Mouse (Mus musculus): ENCODE results near the gene Atp1a2. TPM values are rescaled to one million over a fixed set of nuclear protein-coding genes. Genes with fewer than 3 reads are reported as not detected.
A peak's percentile ranks its signal among the peaks of the same experiment; 100 is the strongest.

The Atp1a2 gene
- polyA plus RNA-seq, 1 experiment from 2014 or later = 0.16 TPM

GRCm38 (mm10) chr1:172305153-172305552 lies 7.3 kb upstream of the Atp1a2 start:
- H3K36me3 ChIP-seq (ENCODE audit: control insufficient read depth, insufficient read depth, low read length) = no peaks in the 10 kb centered on the region
- peaks cover 25% of the 10 kb centered on the region for H3K4me1 ChIP-seq (replicated peaks; ENCODE audit: control insufficient read depth, insufficient read depth, low read length)
- H3K4me2 ChIP-seq = no peak overlapping the region
- no peak overlapping the region for H3K9ac ChIP-seq (ENCODE audit: low read depth, low read length)
- no peaks in the 10 kb centered on the region for H3K9me3 ChIP-seq (ENCODE audit: control insufficient read depth, low read length)
- DNase-seq (ENCODE audit: low spot score) = no peak
- no peak overlapping the region for H3K27ac ChIP-seq (ENCODE audit: low read depth, low read length)
- no peak overlapping the region for H3K4me3 ChIP-seq (ENCODE audit: low read depth, low read length)
- 58% methylated on average over 2 of the region's 2 CpGs for WGBS
- H3K27me3 ChIP-seq (replicated peaks; ENCODE audit: control insufficient read depth, insufficient read depth, low read length) = peaks cover 15% of the 10 kb centered on the region
- no peak for ATAC-seq (replicated peaks; ENCODE audit: low FRiP score)

- 33% methylated on average over 6 of the region's 6 CpGs for WGBS
- peaks cover 21% of the 10 kb centered on the region for H3K4me1 ChIP-seq (replicated peaks; ENCODE audit: control insufficient read depth, insufficient read depth, low read length)
- no peaks in the 10 kb centered on the region for H3K9me3 ChIP-seq (ENCODE audit: control insufficient read depth, low read length)
- ATAC-seq (replicated peaks; ENCODE audit: low FRiP score) (peak; percentile 82), DNase-seq (ENCODE audit: low spot score) (no peak)
- peaks cover 22% of the 10 kb centered on the region for H3K27me3 ChIP-seq (replicated peaks; ENCODE audit: control insufficient read depth, insufficient read depth, low read length)
- H3K27ac ChIP-seq (ENCODE audit: low read depth, low read length) = no peak overlapping the region
- peak overlapping the region; percentile 38 for H3K4me2 ChIP-seq
- no peak overlapping the region for H3K4me3 ChIP-seq (ENCODE audit: low read depth, low read length)
- no peak overlapping the region for H3K9ac ChIP-seq (ENCODE audit: low read depth, low read length)
- no peaks in the 10 kb centered on the region for H3K36me3 ChIP-seq (ENCODE audit: control insufficient read depth, insufficient read depth, low read length)
These were observed 6.6 kb upstream of the Atp1a2 start for GRCm38 (mm10) chr1:172304443-172304842.

GRCm38 (mm10) chr1:172302851-172303250 lies 5.0 kb upstream of the Atp1a2 start:
- DNase-seq (ENCODE audit: low spot score) (no peak), ATAC-seq (replicated peaks; ENCODE audit: low FRiP score) (0 out of 2 replicates have a peak, but pooled peaks have one; percentile 1)
- no peaks in the 10 kb centered on the region for H3K36me3 ChIP-seq (ENCODE audit: control insufficient read depth, insufficient read depth, low read length)
- no peak overlapping the region for H3K27ac ChIP-seq (ENCODE audit: low read depth, low read length)
- H3K9me3 ChIP-seq (ENCODE audit: control insufficient read depth, low read length) = no peaks in the 10 kb centered on the region
- H3K4me3 ChIP-seq (ENCODE audit: low read depth, low read length) = no peak overlapping the region
- H3K27me3 ChIP-seq (replicated peaks; ENCODE audit: control insufficient read depth, insufficient read depth, low read length) = peaks cover 38% of the 10 kb centered on the region
- 24% methylated on average over 6 of the region's 6 CpGs for WGBS
- H3K4me2 ChIP-seq = no peak overlapping the region
- H3K4me1 ChIP-seq (replicated peaks; ENCODE audit: control insufficient read depth, insufficient read depth, low read length) = peaks cover 20% of the 10 kb centered on the region
- H3K9ac ChIP-seq (ENCODE audit: low read depth, low read length) = no peak overlapping the region

GRCm38 (mm10) chr1:172302311-172302710 lies 4.4 kb upstream of the Atp1a2 start:
- no peak for DNase-seq (ENCODE audit: low spot score)
- H3K4me3 ChIP-seq (ENCODE audit: low read depth, low read length) = no peak overlapping the region
- H3K4me1 ChIP-seq (replicated peaks; ENCODE audit: control insufficient read depth, insufficient read depth, low read length) = peaks cover 20% of the 10 kb centered on the region
- no peak overlapping the region for H3K9ac ChIP-seq (ENCODE audit: low read depth, low read length)
- ATAC-seq (replicated peaks; ENCODE audit: low FRiP score) = no peak
- H3K36me3 ChIP-seq (ENCODE audit: control insufficient read depth, insufficient read depth, low read length) = no peaks in the 10 kb centered on the region
- no peak overlapping the region for H3K4me2 ChIP-seq
- peaks cover 41% of the 10 kb centered on the region for H3K27me3 ChIP-seq (replicated peaks; ENCODE audit: control insufficient read depth, insufficient read depth, low read length)
- no peak overlapping the region for H3K27ac ChIP-seq (ENCODE audit: low read depth, low read length)
- H3K9me3 ChIP-seq (ENCODE audit: control insufficient read depth, low read length) = no peaks in the 10 kb centered on the region
- WGBS = 59% methylated on average over 3 of the region's 3 CpGs

- Histone ChIP-seq H3K27ac (ENCODE audit: low read depth, low read length) (no peak overlapping the region), H3K36me3 (ENCODE audit: control insufficient read depth, insufficient read depth, low read length) (no peaks in the 10 kb centered on the region), H3K9ac (ENCODE audit: low read depth, low read length) (no peak overlapping the region), H3K4me3 (ENCODE audit: low read depth, low read length) (no peak overlapping the region), H3K27me3 (replicated peaks; ENCODE audit: control insufficient read depth, insufficient read depth, low read length) (peaks cover 50% of the 10 kb centered on the region), H3K4me1 (replicated peaks; ENCODE audit: control insufficient read depth, insufficient read depth, low read length) (peaks cover 23% of the 10 kb centered on the region), H3K4me2 (no peak overlapping the region), H3K9me3 (ENCODE audit: control insufficient read depth, low read length) (no peaks in the 10 kb centered on the region)
- 51% methylated on average over 12 of the region's 12 CpGs for WGBS
- DNase-seq (ENCODE audit: low spot score) (no peak), ATAC-seq (replicated peaks; ENCODE audit: low FRiP score) (no peak)
These were observed 3.3 kb upstream of the Atp1a2 start for GRCm38 (mm10) chr1:172301180-172301579.

- no peak overlapping the region for H3K27ac ChIP-seq (ENCODE audit: low read depth, low read length)
- no peak for ATAC-seq (replicated peaks; ENCODE audit: low FRiP score)
- no peak overlapping the region for H3K4me2 ChIP-seq
- peaks cover 53% of the 10 kb centered on the region for H3K27me3 ChIP-seq (replicated peaks; ENCODE audit: control insufficient read depth, insufficient read depth, low read length)
- no peaks in the 10 kb centered on the region for H3K9me3 ChIP-seq (ENCODE audit: control insufficient read depth, low read length)
- WGBS = 55% methylated on average over 5 of the region's 5 CpGs
- no peak overlapping the region for H3K4me3 ChIP-seq (ENCODE audit: low read depth, low read length)
- peaks cover 24% of the 10 kb centered on the region for H3K4me1 ChIP-seq (replicated peaks; ENCODE audit: control insufficient read depth, insufficient read depth, low read length)
- DNase-seq (ENCODE audit: low spot score) = no peak
- H3K9ac ChIP-seq (ENCODE audit: low read depth, low read length) = no peak overlapping the region
- no peaks in the 10 kb centered on the region for H3K36me3 ChIP-seq (ENCODE audit: control insufficient read depth, insufficient read depth, low read length)
These were observed 2.4 kb upstream of the Atp1a2 start for GRCm38 (mm10) chr1:172300247-172300646.

GRCm38 (mm10) chr1:172299528-172299927 lies 1.7 kb upstream of the Atp1a2 start:
- Histone ChIP-seq H3K9me3 (ENCODE audit: control insufficient read depth, low read length) (no peaks in the 10 kb centered on the region), H3K27ac (ENCODE audit: low read depth, low read length) (no peak overlapping the region), H3K4me3 (ENCODE audit: low read depth, low read length) (no peak overlapping the region), H3K36me3 (ENCODE audit: control insufficient read depth, insufficient read depth, low read length) (no peaks in the 10 kb centered on the region), H3K4me1 (replicated peaks; ENCODE audit: control insufficient read depth, insufficient read depth, low read length) (peaks cover 19% of the 10 kb centered on the region), H3K4me2 (no peak overlapping the region), H3K9ac (ENCODE audit: low read depth, low read length) (no peak overlapping the region), H3K27me3 (replicated peaks; ENCODE audit: control insufficient read depth, insufficient read depth, low read length) (peaks cover 53% of the 10 kb centered on the region)
- 64% methylated on average over 7 of the region's 7 CpGs for WGBS
- no peak for ATAC-seq (replicated peaks; ENCODE audit: low FRiP score)
- DNase-seq (ENCODE audit: low spot score) = no peak

GRCm38 (mm10) chr1:172296816-172297510 lies 901 bp downstream of the Atp1a2 start:
- no peaks in the 10 kb centered on the region for H3K36me3 ChIP-seq (ENCODE audit: control insufficient read depth, insufficient read depth, low read length)
- peaks cover 8% of the 10 kb centered on the region; the same call in 1 of the 2 replicates for H3K4me1 ChIP-seq (replicated peaks; ENCODE audit: control insufficient read depth, insufficient read depth, low read length)
- ATAC-seq (replicated peaks; ENCODE audit: low FRiP score) = no peak
- no peak overlapping the region for H3K4me3 ChIP-seq (ENCODE audit: low read depth, low read length)
- peaks cover 47% of the 10 kb centered on the region for H3K27me3 ChIP-seq (replicated peaks; ENCODE audit: control insufficient read depth, insufficient read depth, low read length)
- DNase-seq (ENCODE audit: low spot score) = no peak
- no peak overlapping the region for H3K9ac ChIP-seq (ENCODE audit: low read depth, low read length)
- no peak overlapping the region for H3K4me2 ChIP-seq
- 74% methylated on average over 6 of the region's 6 CpGs for WGBS
- H3K9me3 ChIP-seq (ENCODE audit: control insufficient read depth, low read length) = no peaks in the 10 kb centered on the region
- no peak overlapping the region for H3K27ac ChIP-seq (ENCODE audit: low read depth, low read length)

GRCm38 (mm10) chr1:172295751-172296197 lies 2.1 kb downstream of the Atp1a2 start:
- 45% methylated on average over 4 of the region's 4 CpGs for WGBS
- H3K36me3 ChIP-seq (ENCODE audit: control insufficient read depth, insufficient read depth, low read length) = no peaks in the 10 kb centered on the region
- H3K9ac ChIP-seq (ENCODE audit: low read depth, low read length) = no peak overlapping the region
- H3K4me3 ChIP-seq (ENCODE audit: low read depth, low read length) = no peak overlapping the region
- H3K9me3 ChIP-seq (ENCODE audit: control insufficient read depth, low read length) = no peaks in the 10 kb centered on the region
- H3K4me1 ChIP-seq (replicated peaks; ENCODE audit: control insufficient read depth, insufficient read depth, low read length) = peaks cover 8% of the 10 kb centered on the region; the same call in 1 of the 2 replicates
- H3K4me2 ChIP-seq = no peak overlapping the region
- ATAC-seq (replicated peaks; ENCODE audit: low FRiP score) = no peak
- H3K27ac ChIP-seq (ENCODE audit: low read depth, low read length) = no peak overlapping the region
- peaks cover 46% of the 10 kb centered on the region for H3K27me3 ChIP-seq (replicated peaks; ENCODE audit: control insufficient read depth, insufficient read depth, low read length)
- no peak for DNase-seq (ENCODE audit: low spot score)
